ENCODE assay signal across 9 mouse cellular contexts in the genomic region with DNA sequence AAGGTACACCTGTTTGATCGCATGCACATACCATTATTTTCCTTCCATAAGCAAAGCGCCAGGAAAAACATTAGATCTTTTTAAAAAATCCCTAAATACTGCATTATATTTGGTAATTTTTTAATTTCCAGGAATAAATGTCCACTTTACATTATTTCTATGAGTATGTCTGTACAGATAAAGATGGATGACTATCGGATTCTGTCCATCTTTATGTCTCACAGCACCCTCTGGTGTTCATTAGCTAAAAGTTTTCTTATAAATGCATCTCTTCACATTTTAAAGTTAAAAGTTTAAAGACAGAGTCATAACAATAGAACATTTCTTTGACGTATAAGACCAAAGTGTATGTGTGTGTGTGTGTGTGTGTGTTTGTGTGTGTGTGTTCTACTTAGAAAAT.
DNase-seq lines count a peak whose midpoint lies in the region; ATAC-seq and TF ChIP-seq lines count a peak whose summit lies in the region.
"Had no signal": no experiment of that assay in that cellular context is flagged by ENCODE, and none has a peak within 500 bp of the region (broad histone marks: within the 10 kb centered on the region; RNA-seq: fewer than 3 reads in every experiment).

No protein-coding gene starts in this region.

- H3K27ac ChIP-seq in hindbrain, embryonic 11.5 days (ENCODE audit: low read depth, low read length), result no peak overlapping the region
- no peak overlapping the region for H3K27ac ChIP-seq in hindbrain, embryonic 12.5 days
- H3K27ac ChIP-seq in forebrain, embryonic 15.5 days (replicated peaks), result no peak overlapping the region
- H3K27ac ChIP-seq in thymus, adult 2 months (ENCODE audit: control insufficient read depth, insufficient read depth, low read length), result no peak overlapping the region

- H3K36me3 ChIP-seq in hindbrain, embryonic 11.5 days (ENCODE audit: control insufficient read depth, insufficient read depth, low read length), result no peaks in the 10 kb centered on the region
- no peaks in the 10 kb centered on the region for H3K36me3 ChIP-seq in hindbrain, embryonic 12.5 days
- H3K36me3 ChIP-seq in forebrain, embryonic 15.5 days, result no peaks in the 10 kb centered on the region
- no peaks in the 10 kb centered on the region for H3K36me3 ChIP-seq in thymus, adult 2 months (ENCODE audit: control insufficient read depth, insufficient read depth, low read length)

- H3K4me2 ChIP-seq in hindbrain, embryonic 11.5 days (replicated peaks; ENCODE audit: low read depth, low read length), result no peak overlapping the region
- no peak overlapping the region for H3K4me2 ChIP-seq in hindbrain, embryonic 12.5 days (replicated peaks)
- no peak overlapping the region for H3K4me2 ChIP-seq in forebrain, embryonic 15.5 days (replicated peaks)

- no peak overlapping the region for H3K4me3 ChIP-seq in hindbrain, embryonic 11.5 days (ENCODE audit: low read depth, low read length)
- H3K4me3 ChIP-seq in hindbrain, embryonic 12.5 days, result no peak overlapping the region
- no peak overlapping the region for H3K4me3 ChIP-seq in forebrain, embryonic 15.5 days
- no peak overlapping the region for H3K4me3 ChIP-seq in thymus, adult 2 months (ENCODE audit: control insufficient read depth, insufficient read depth, low read length)

- WGBS in hindbrain, embryonic 11.5 days, result 62% methylated on average over 4 of the region's 4 CpGs
- WGBS in hindbrain, embryonic 12.5 days, result 65% methylated on average over 4 of the region's 4 CpGs
- WGBS in forebrain, embryonic 15.5 days, result 55% methylated on average over 4 of the region's 4 CpGs
- 57% methylated on average over 4 of the region's 4 CpGs for WGBS in thymus, adult 2 months

- TF ChIP-seq POLR2A in thymus, adult 2 months (IDR thresholded peaks at IDR 0.05; ENCODE audit: control insufficient read depth, extremely low read depth, insufficient read depth, low read length, poor library complexity), result no peak

- no peaks in the 10 kb centered on the region for H3K9me3 ChIP-seq in hindbrain, embryonic 11.5 days (ENCODE audit: control insufficient read depth, low read length)
- no peaks in the 10 kb centered on the region for H3K9me3 ChIP-seq in hindbrain, embryonic 12.5 days (replicated peaks)
- no peaks in the 10 kb centered on the region for H3K9me3 ChIP-seq in forebrain, embryonic 15.5 days

- no peaks in the 10 kb centered on the region for H3K27me3 ChIP-seq in hindbrain, embryonic 11.5 days (ENCODE audit: control insufficient read depth, insufficient read depth, low read length)
- H3K27me3 ChIP-seq in hindbrain, embryonic 12.5 days, result no peaks in the 10 kb centered on the region
- no peaks in the 10 kb centered on the region for H3K27me3 ChIP-seq in forebrain, embryonic 15.5 days
- H3K27me3 ChIP-seq in thymus, adult 2 months (ENCODE audit: control insufficient read depth, insufficient read depth, low read length), result no peaks in the 10 kb centered on the region

- peak; percentile 30 for DNase-seq in hindbrain, embryonic 11.5 days (ENCODE audit: low spot score)
- DNase-seq in thymus, postnatal 0 days (ENCODE audit: low spot score), result peak; percentile 39
- no peak for DNase-seq in thymus, postnatal 4 days
- DNase-seq in T-cell, adult 2 months (ENCODE audit: low spot score), result no peak
- no peak for DNase-seq in thymus, adult 2 months
- DNase-seq: cerebellum, postnatal 25 days had no signal

- no peak overlapping the region for H3K9ac ChIP-seq in hindbrain, embryonic 11.5 days (ENCODE audit: low read depth, low read length)
- no peak overlapping the region for H3K9ac ChIP-seq in hindbrain, embryonic 12.5 days
- H3K9ac ChIP-seq in forebrain, embryonic 15.5 days (replicated peaks), result no peak overlapping the region

- no peak for ATAC-seq in hindbrain, embryonic 11.5 days (ENCODE audit: low FRiP score)
- no peak for ATAC-seq in hindbrain, embryonic 12.5 days (ENCODE audit: low FRiP score)
- ATAC-seq in forebrain, embryonic 15.5 days (replicated peaks), result 0 out of 2 replicates have a peak, but pooled peaks have one; percentile 26
- no peak for ATAC-seq in erythroid progenitor cell, adult 5-6 weeks (replicated peaks; ENCODE audit: low FRiP score, poor library complexity, severe bottlenecking)

- TF ChIP-seq CTCF in thymus, adult 2 months (IDR thresholded peaks at IDR 0.05; ENCODE audit: borderline replicate concordance, control insufficient read depth, extremely low read depth, insufficient read depth, low read length, poor library complexity), result no peak

- H3K4me1 ChIP-seq in hindbrain, embryonic 11.5 days (replicated peaks; ENCODE audit: control insufficient read depth, insufficient read depth, low read length), result no peaks in the 10 kb centered on the region
- no peaks in the 10 kb centered on the region for H3K4me1 ChIP-seq in hindbrain, embryonic 12.5 days
- H3K4me1 ChIP-seq in forebrain, embryonic 15.5 days, result no peaks in the 10 kb centered on the region
- H3K4me1 ChIP-seq in thymus, adult 2 months (replicated peaks; ENCODE audit: control insufficient read depth, insufficient read depth, low read length), result no peaks in the 10 kb centered on the region

Comparison
In these comparisons a context has a peak if more than half of its experiments do, and no peak if none do; other contexts are left out.
1. DNase-seq: peak in hindbrain, embryonic 11.5 days (single experiment) and thymus, postnatal 0 days (single experiment); none in thymus, postnatal 4 days (single experiment), T-cell, adult 2 months (single experiment) and thymus, adult 2 months (single experiment).